Mouse (Mus musculus): ENCODE measurements around the gene Iffo2.

Gene Iffo2

GRCm38 (mm10) chr4:139580663-139581336 is 50.5 kb downstream of the Iffo2 start:
- DNase-seq (ENCODE audit: extremely low read depth, low read depth), result no peak

GRCm38 (mm10) chr4:139581427-139582051 is 51.2 kb downstream of the Iffo2 start:
- no peak for DNase-seq (ENCODE audit: extremely low read depth, low read depth)

GRCm38 (mm10) chr4:139582346-139582745 is 52.0 kb downstream of the Iffo2 start:
- DNase-seq (ENCODE audit: extremely low read depth, low read depth), result no peak

- no peak for DNase-seq (ENCODE audit: extremely low read depth, low read depth)
Measured at GRCm38 (mm10) chr4:139582903-139583302, 52.6 kb downstream of the Iffo2 start.

- DNase-seq (ENCODE audit: extremely low read depth, low read depth), result no peak
Measured at GRCm38 (mm10) chr4:139583629-139584245, 53.4 kb downstream of the Iffo2 start.

- DNase-seq (ENCODE audit: extremely low read depth, low read depth), result no peak
Measured at GRCm38 (mm10) chr4:139584704-139585103, 54.4 kb downstream of the Iffo2 start.

GRCm38 (mm10) chr4:139585713-139586112 is 55.4 kb downstream of the Iffo2 start:
- DNase-seq (ENCODE audit: extremely low read depth, low read depth), result no peak

- no peak for DNase-seq (ENCODE audit: extremely low read depth, low read depth)
Measured at GRCm38 (mm10) chr4:139587370-139587769, 57.0 kb downstream of the Iffo2 start.

GRCm38 (mm10) chr4:139587773-139588172 is 57.4 kb downstream of the Iffo2 start:
- no peak for DNase-seq (ENCODE audit: extremely low read depth, low read depth)

- no peak for DNase-seq (ENCODE audit: extremely low read depth, low read depth)
Measured at GRCm38 (mm10) chr4:139589351-139590027, 59.1 kb downstream of the Iffo2 start.

- DNase-seq (ENCODE audit: extremely low read depth, low read depth), result no peak
Measured at GRCm38 (mm10) chr4:139590446-139590845, 60.1 kb downstream of the Iffo2 start.

GRCm38 (mm10) chr4:139592895-139593294 is 62.5 kb downstream of the Iffo2 start:
- DNase-seq (ENCODE audit: extremely low read depth, low read depth), result no peak

GRCm38 (mm10) chr4:139593383-139593782 is 63.0 kb downstream of the Iffo2 start:
- no peak for DNase-seq (ENCODE audit: extremely low read depth, low read depth)

- DNase-seq (ENCODE audit: extremely low read depth, low read depth), result no peak
Measured at GRCm38 (mm10) chr4:139594062-139594461, 63.7 kb downstream of the Iffo2 start.

- no peak for DNase-seq (ENCODE audit: extremely low read depth, low read depth)
Measured at GRCm38 (mm10) chr4:139596715-139597114, 66.4 kb downstream of the Iffo2 start.

- no peak for DNase-seq (ENCODE audit: extremely low read depth, low read depth)
Measured at GRCm38 (mm10) chr4:139597286-139598284, 67.2 kb downstream of the Iffo2 start.

- no peak for DNase-seq (ENCODE audit: extremely low read depth, low read depth)
Measured at GRCm38 (mm10) chr4:139598356-139598755, 68.0 kb downstream of the Iffo2 start.

GRCm38 (mm10) chr4:139598950-139599518 is 68.7 kb downstream of the Iffo2 start:
- DNase-seq (ENCODE audit: extremely low read depth, low read depth), result no peak

GRCm38 (mm10) chr4:139601519-139602356 is 71.4 kb downstream of the Iffo2 start:
- no peak for DNase-seq (ENCODE audit: extremely low read depth, low read depth)

Data from MEL-GATA-1-ER (cell line).